Mouse (Mus musculus): Measurements from ENCODE around the gene H2-Q6. TPM values are rescaled to one million over a fixed set of nuclear protein-coding genes. Genes with fewer than 3 reads are reported as not detected.

H2-Q6 gene
- 0.54 and 0.61 TPM in 2 replicates for polyA plus RNA-seq (2012; rRNA removed)

GRCm38 (mm10) chr17:35424624-35425416, at the start of gene H2-Q6:
TSS of gene H2-Q6 (plus strand) at chr17:35424850.

DNA sequence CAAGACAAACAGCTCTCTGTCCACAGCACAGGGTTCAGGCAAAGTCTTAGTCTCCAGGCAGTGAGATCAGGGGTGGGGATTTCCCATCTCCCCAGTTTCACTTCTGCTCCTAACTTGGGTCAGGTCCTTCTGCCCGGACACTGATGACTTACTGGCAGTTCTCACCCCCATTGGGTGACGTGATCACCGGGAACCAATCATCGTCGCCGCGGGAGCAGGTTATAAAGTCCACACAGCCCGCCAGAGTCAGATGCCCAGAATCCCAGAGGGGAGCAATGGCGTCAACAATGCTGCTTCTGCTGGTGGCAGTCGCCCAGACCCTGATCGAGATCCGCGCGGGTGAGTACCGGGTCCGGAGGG, 45.3 kb upstream of the H2-Q6 start, which contains the start of gene H2-Q4:
Gene H2-Q4, plus strand, starts transcription at position 249 of the 360 bp plus-strand sequence.

DNA sequence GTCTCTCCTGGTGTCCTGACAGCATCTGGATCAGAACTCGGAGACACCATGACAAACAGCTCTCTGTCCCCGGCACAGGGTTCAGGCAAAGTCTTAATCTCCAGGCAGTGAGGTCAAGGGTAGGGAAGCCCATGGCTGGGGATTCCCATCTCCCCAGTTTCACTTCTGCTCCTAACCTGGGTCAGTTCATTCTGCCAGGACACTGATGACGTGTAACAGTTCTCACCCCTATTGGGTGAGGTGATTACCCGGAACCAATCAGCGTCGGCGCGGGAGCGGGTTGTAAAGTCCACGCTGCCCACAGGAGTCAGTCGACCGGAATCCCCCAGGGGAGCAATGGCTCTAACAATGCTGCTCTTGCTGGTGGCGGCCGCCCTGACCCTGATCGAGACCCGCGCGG, 14.2 kb downstream of the H2-Q6 start, which contains the start of gene H2-Q7:
Gene H2-Q7, plus strand, starts transcription at position 271 of the 400 bp plus-strand sequence.

DNA sequence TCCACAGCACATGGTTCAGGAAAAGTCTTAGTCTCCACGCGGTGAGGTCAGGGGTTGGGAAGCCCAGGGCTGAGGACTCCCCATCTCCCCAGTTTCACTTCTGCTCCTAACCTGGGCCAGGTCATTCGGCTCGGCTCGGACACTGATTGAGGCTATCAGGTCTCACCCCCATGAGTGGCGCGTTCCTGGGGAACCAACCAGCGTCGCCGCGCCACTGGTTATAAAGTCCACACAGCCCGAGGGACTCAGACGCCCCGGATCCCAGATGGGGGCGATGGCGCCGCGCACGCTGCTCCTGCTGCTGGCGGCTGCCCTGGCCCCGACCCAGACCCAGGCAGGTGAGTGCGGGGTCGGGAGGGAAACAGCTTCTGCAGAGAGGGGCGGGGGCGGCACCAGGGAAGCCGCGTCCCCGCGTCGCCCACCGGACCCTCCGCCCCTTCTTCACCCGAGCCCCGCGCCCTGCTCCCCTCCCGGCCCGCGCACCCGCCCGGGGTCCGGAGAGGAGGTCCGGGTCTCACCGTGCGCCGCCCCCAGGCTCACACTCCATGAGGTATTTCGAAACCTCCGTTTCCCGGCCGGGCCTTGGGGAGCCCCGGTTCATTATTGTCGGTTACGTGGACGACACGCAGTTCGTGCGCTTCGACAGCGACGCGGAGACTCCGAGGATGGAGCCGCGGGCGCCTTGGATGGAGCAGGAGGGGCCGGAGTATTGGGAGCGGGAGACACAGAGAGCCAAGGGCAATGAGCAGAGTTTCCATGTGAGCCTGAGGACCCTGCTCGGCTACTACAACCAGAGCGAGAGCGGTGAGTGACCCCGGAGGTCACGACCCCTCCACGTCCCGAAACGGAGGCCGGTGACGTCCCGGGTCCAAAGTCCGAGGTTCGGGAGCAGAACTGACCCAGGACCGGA, 45.4 kb downstream of the H2-Q6 start, which contains the start of gene H2-Q10:
Gene H2-Q10, plus strand, starts transcription at position 248 of the 910 bp plus-strand sequence.

Other genes with a start within 250 kb of the H2-Q6 start
- 3.3 and 4.7 TPM in 2 replicates for gene Aif1, start 248.8 kb upstream of the H2-Q6 start, polyA plus RNA-seq (2012; rRNA removed)
- 12.8 and 13.3 TPM in 2 replicates for gene Lst1, start 236.4 kb upstream of the H2-Q6 start, polyA plus RNA-seq (2012; rRNA removed)
- 0.71 and 1.3 TPM in 2 replicates for gene Ltb, start 230.4 kb upstream of the H2-Q6 start, polyA plus RNA-seq (2012; rRNA removed)
- gene Tnf, start 222.8 kb upstream of the H2-Q6 start, polyA plus RNA-seq (2012; rRNA removed) = 0.34 and 0.66 TPM in 2 replicates
- gene Lta, start 219.5 kb upstream of the H2-Q6 start, polyA plus RNA-seq (2012; rRNA removed) = 0.32 and 0.34 TPM in 2 replicates
- gene Gm16181, start 204.0 kb upstream of the H2-Q6 start, polyA plus RNA-seq (2012; rRNA removed) = not detected in 2 replicates
- 68.5 and 73.3 TPM in 2 replicates for gene Atp6v1g2, start 191.2 kb upstream of the H2-Q6 start, polyA plus RNA-seq (2012; rRNA removed)
- gene Nfkbil1, start 189.1 kb upstream of the H2-Q6 start, polyA plus RNA-seq (2012; rRNA removed) = 15.6 TPM in 2 replicates
- gene Ddx39b, start 183.1 kb upstream of the H2-Q6 start, polyA plus RNA-seq (2012; rRNA removed) = 959 and 1,020 TPM in 2 replicates
- 38.6 and 42.0 TPM in 2 replicates for gene H2-D1, start 162.1 kb upstream of the H2-Q6 start, polyA plus RNA-seq (2012; rRNA removed)
- 0.09 and 0.10 TPM in 2 replicates for gene H2-Q1, start 104.4 kb upstream of the H2-Q6 start, polyA plus RNA-seq (2012; rRNA removed)
- 0.92 and 0.94 TPM in 2 replicates for gene H2-Q2, start 82.6 kb upstream of the H2-Q6 start, polyA plus RNA-seq (2012; rRNA removed)
- gene H2-Q4, start 45.2 kb upstream of the H2-Q6 start, polyA plus RNA-seq (2012; rRNA removed) = 4.9 and 7.0 TPM in 2 replicates
- 3.8 and 4.5 TPM in 2 replicates for gene H2-Q7, start 14.3 kb downstream of the H2-Q6 start, polyA plus RNA-seq (2012; rRNA removed)
- gene H2-Q10, start 45.2 kb downstream of the H2-Q6 start, polyA plus RNA-seq (2012; rRNA removed) = 0.09 and 0.11 TPM in 2 replicates
- not detected in 2 replicates for gene Pou5f1, start 81.2 kb downstream of the H2-Q6 start, polyA plus RNA-seq (2012; rRNA removed)
- gene Tcf19, start 92.0 kb downstream of the H2-Q6 start, polyA plus RNA-seq (2012; rRNA removed) = 27.0 and 27.8 TPM in 2 replicates
- gene Cchcr1, start 92.2 kb downstream of the H2-Q6 start, polyA plus RNA-seq (2012; rRNA removed) = 23.6 and 25.7 TPM in 2 replicates
- gene Psors1c2, start 108.4 kb downstream of the H2-Q6 start, polyA plus RNA-seq (2012; rRNA removed) = 1.1 and 1.2 TPM in 2 replicates
- gene Cdsn, start 127.3 kb downstream of the H2-Q6 start, polyA plus RNA-seq (2012; rRNA removed) = 0.02 and 0.13 TPM in 2 replicates
- 0.19 TPM in 1 of 2 replicates, not detected in the other for gene 2300002M23Rik, start 142.6 kb downstream of the H2-Q6 start, polyA plus RNA-seq (2012; rRNA removed)
- 0.33 and 0.34 TPM in 2 replicates for gene Sfta2, start 176.7 kb downstream of the H2-Q6 start, polyA plus RNA-seq (2012; rRNA removed)
- not detected in 2 replicates for gene Gm9573, start 201.8 kb downstream of the H2-Q6 start, polyA plus RNA-seq (2012; rRNA removed)
- gene Mucl3, start 218.8 kb downstream of the H2-Q6 start, polyA plus RNA-seq (2012; rRNA removed) = 0.06 and 0.15 TPM in 2 replicates
- gene Vars2, start 242.7 kb downstream of the H2-Q6 start, polyA plus RNA-seq (2012; rRNA removed) = 35.4 and 37.4 TPM in 2 replicates
- 31.1 and 34.8 TPM in 2 replicates for gene Gtf2h4, start 248.9 kb downstream of the H2-Q6 start, polyA plus RNA-seq (2012; rRNA removed)

Measured in central nervous system, embryonic 14 days (tissue).